Mouse (Mus musculus): ENCODE results near the gene Tepsin. TPM values are rescaled to one million over a fixed set of nuclear protein-coding genes. Genes with fewer than 3 reads are reported as not detected.

Gene Tepsin
- polyA plus RNA-seq, 1 experiment from 2014 or later, result 19.3 TPM

DNA sequence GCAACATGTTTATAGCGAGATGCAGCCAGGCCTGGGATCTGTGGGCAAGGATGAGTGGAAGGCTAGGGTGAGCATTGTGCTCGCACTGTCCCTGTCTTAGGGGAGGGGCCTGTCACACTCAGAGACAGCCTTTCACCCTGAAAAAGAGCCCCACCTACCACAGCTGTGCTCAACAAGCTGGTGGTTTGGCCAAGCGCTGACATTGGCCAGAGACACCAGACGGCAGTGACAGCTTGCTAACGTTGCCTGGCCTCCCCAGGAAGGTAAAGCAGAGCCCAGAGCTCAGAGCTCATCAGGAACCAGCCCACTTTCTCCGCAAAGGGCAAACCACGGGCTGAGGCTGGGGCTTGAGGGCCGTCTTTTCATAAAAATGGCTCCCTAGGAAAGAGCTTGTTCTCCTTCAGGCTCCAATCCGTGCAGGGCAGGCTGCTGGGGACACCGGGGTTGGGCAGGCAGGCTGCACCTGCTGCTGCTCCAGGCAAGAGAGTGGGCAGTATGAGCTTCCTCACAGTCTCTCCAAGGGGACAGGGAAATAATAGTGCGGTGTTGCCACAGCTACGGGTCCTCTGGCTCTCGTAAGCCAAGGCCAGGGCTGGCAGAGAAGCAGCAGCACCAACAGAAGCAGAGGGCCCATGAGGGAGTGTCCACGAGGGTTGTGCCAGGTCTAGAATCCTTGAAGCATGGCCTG is 47.3 kb downstream of the Tepsin start:
- WGBS, result 35% methylated on average over 14 of the region's 14 CpGs
- no peak overlapping the region for H3K4me3 ChIP-seq
- H3K4me1 ChIP-seq (replicated peaks), result peaks cover 36% of the 10 kb centered on the region
- 0 out of 2 replicates have a peak, but pooled peaks have one; percentile 17 for ATAC-seq (ENCODE audit: low FRiP score)
- H3K27me3 ChIP-seq, result peaks cover 17% of the 10 kb centered on the region; the same call in 1 of the 2 replicates
- H3K36me3 ChIP-seq, result no peaks in the 10 kb centered on the region
- H3K27ac ChIP-seq, result peak overlapping the region; percentile 37
- no peaks in the 10 kb centered on the region for H3K9me3 ChIP-seq
- peak overlapping the region; percentile 44 for H3K9ac ChIP-seq
- H3K4me2 ChIP-seq, result no peak overlapping the region

DNA sequence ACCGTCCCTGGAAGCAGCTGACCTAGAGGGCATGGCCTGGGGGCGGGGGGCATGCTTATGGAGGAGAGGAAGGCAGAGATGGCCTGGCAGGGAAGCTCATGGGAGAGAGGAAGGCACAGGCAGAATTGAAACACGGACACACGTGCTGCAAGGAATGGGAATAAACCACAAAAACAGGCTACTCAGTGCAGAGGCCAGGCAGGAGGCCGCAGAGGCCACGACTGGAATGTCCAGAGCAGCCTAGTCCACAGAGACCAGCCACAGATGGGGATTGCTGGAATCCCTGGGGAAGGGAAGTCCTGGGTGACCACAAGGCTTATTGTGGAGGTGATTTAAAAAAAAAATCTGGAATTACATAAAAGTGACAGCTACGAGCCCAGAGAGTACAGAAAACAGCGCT is 49.5 kb downstream of the Tepsin start:
- Histone ChIP-seq H3K27ac (no peak overlapping the region), H3K9ac (no peak overlapping the region), H3K9me3 (no peaks in the 10 kb centered on the region), H3K36me3 (no peaks in the 10 kb centered on the region), H3K4me1 (replicated peaks) (peaks cover 58% of the 10 kb centered on the region), H3K27me3 (peaks cover 14% of the 10 kb centered on the region; the same call in 1 of the 2 replicates), H3K4me3 (no peak overlapping the region), H3K4me2 (0 out of 2 replicates have a peak overlapping the region, but pooled peaks have one; percentile 81)
- ATAC-seq (ENCODE audit: low FRiP score), result no peak
- whole genome bisulfite sequencing, result 86% methylated on average over 8 of the region's 8 CpGs

DNA sequence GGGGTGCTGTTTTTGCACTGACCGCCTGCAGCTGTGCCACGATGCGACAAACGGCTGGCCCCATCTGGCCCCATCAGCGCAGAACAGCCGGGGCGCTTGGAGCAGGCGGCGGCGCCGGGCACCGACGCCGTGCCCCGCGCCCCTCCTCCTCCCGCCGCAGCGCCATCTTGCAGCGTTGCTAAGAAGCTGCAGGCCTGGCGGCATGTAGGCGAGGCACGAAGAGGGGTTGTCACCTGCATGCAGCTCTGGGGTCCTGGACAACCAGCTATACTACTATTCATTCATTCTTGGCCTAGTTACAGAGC is 50.3 kb downstream of the Tepsin start:
- Histone ChIP-seq H3K27ac (peak overlapping the region; percentile 95), H3K36me3 (no peaks in the 10 kb centered on the region), H3K4me2 (peak overlapping the region; percentile 81), H3K9me3 (no peaks in the 10 kb centered on the region), H3K4me3 (peak overlapping the region; percentile 69), H3K4me1 (replicated peaks) (peaks cover 65% of the 10 kb centered on the region), H3K27me3 (peaks cover 14% of the 10 kb centered on the region; the same call in 1 of the 2 replicates), H3K9ac (peak overlapping the region; percentile 92)
- peak; percentile 38 for ATAC-seq (ENCODE audit: low FRiP score)
- WGBS, result 1% methylated on average over 23 of the region's 23 CpGs

DNA sequence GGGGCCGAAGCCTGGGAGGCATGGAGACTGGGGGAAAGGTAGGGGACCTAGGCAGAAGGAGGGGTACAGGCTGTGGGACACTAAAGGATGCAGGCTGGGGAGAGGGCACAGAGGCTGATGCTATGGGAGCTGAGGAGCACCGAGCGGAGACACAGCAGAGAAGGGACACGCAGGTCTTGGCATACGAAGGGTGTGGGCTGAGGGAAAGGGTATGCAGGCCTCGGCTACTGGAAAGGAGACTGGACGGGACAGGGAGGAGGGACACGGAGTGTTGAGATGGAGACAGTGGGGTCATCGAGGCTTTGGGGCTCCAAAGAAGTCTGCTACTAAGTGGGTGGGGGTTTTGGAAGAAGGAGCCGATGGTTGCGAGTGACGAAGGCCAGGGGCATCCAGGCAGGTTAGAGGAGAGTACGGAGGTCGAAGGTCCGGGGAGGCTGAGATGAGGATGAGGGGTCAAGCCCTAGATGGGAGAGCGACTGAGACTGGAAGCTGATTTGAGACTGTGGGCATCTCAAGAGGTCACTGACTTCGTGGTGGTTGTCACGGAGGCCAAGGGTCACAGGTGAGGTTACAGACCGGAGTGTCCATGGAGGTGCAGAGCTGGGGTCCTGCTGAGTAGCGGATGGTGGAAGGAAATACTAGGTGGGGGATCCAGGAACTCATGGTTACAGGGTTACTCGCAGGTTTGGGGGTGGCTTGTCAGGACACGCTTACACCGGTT is 50.8 kb downstream of the Tepsin start:
- WGBS, result 7% methylated on average over 23 of the region's 23 CpGs
- peaks cover 68% of the 10 kb centered on the region for H3K4me1 ChIP-seq (replicated peaks)

DNA sequence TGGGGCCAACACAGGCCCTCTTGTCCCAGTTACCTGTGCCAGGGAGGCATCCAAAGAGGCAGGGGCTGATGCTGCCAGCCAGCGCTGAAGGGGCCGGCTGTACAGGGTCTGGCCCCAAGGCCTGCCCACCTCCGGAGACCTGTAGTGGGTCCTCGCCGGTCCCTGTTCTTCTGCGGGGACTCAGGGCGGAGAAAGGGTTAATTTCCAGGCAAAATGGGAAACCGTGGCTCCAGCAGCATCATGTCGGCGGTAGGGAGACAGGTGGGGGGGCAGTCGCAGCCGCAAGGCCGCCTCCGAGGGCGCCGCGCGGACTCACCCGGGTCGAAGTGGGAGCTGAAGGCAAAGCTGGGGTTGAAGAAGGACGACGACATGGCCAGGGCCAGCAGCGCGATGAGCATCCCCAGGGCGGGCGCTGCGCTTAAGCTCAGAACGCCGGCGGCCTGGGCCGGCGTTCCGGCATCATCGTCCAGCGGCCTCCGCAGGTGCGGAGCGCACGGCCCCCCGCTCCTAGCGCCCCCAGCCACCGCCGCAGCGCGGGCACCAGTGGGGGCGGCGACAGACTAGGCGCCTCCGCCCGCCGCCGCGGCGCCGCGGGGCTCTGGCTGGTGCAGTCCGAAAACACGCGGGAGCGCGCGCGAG is 51.9 kb downstream of the Tepsin start, which contains the start of gene Aatk:
Gene Aatk, minus strand, starts transcription at position 615 of the 639 bp plus-strand sequence.
- WGBS, result under 1% methylated on average over 59 of the region's 63 CpGs
- Histone ChIP-seq H3K36me3 (no peaks in the 10 kb centered on the region), H3K9me3 (no peaks in the 10 kb centered on the region), H3K27ac (peak within 1 kb of the TSS; percentile 95), H3K4me1 (replicated peaks) (peaks cover 78% of the 10 kb centered on the region), H3K9ac (peak within 1 kb of the TSS; percentile 92), H3K27me3 (peaks cover 14% of the 10 kb centered on the region; the same call in 1 of the 2 replicates), H3K4me2 (peak within 1 kb of the TSS; percentile 81), H3K4me3 (peak within 1 kb of the TSS; percentile 69)
- ATAC-seq (ENCODE audit: low FRiP score), result peak; percentile 21; the same call in 1 of the 2 replicates

More for the DNA sequence above, 50.8 kb downstream of the Tepsin start:
- H3K36me3 ChIP-seq, result no peaks in the 10 kb centered on the region
- H3K27ac ChIP-seq, result peak overlapping the region; percentile 95
- peak overlapping the region; percentile 69 for H3K4me3 ChIP-seq
- H3K9ac ChIP-seq, result peak overlapping the region; percentile 92
- peak; percentile 19 for ATAC-seq (ENCODE audit: low FRiP score)
- H3K9me3 ChIP-seq, result no peaks in the 10 kb centered on the region
- H3K4me2 ChIP-seq, result peak overlapping the region; percentile 81
- peaks cover 14% of the 10 kb centered on the region; the same call in 1 of the 2 replicates for H3K27me3 ChIP-seq

DNA sequence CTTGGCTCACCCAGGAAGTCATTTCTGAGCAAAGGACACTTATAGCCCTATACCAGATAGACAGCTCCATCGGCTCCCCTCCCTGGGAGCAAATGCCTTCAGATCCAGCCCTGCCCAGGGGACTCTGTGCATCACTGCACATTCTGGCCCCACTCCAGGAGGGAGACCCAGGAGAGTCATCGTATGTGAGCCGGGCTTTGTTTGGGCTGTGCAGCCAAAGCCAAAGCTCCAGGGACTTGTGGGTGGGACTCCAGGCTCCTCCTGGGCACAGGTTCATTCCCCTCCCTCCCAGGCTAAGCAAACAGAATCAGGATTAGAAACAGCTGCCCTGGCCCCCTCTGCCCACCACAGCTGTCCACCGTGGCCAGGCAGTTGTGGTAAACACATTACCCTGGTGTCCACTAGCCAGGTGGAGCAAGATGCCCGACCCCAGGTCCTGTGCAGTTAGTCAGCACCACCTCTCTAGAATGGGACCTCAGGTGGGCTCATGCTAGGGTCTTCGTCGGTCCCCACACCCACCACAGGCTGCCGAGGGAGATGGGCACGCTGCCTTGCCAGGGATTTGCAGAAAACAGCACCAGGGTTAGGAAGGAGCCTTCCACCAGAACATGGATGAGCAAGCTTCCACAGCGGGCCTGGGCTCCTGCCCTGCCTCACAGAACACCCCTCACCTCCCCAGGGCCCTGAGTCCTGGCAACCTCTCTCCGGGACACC is 52.5 kb downstream of the Tepsin start:
- no peaks in the 10 kb centered on the region for H3K36me3 ChIP-seq
- WGBS, result 35% methylated on average over 11 of the region's 11 CpGs
- no peaks in the 10 kb centered on the region for H3K9me3 ChIP-seq
- peak overlapping the region; percentile 69 for H3K4me3 ChIP-seq
- peak overlapping the region; percentile 81 for H3K4me2 ChIP-seq
- H3K9ac ChIP-seq, result peak overlapping the region; percentile 92
- H3K27ac ChIP-seq, result peak overlapping the region; percentile 95
- H3K27me3 ChIP-seq, result peaks cover 14% of the 10 kb centered on the region; the same call in 1 of the 2 replicates
- peaks cover 76% of the 10 kb centered on the region for H3K4me1 ChIP-seq (replicated peaks)
- ATAC-seq (ENCODE audit: low FRiP score), result peak; percentile 21

GRCm38 (mm10) chr11:120045341-120045740 is 53.2 kb downstream of the Tepsin start:
- Histone ChIP-seq H3K4me1 (replicated peaks) (peaks cover 80% of the 10 kb centered on the region), H3K4me3 (peak overlapping the region; percentile 69)

DNA sequence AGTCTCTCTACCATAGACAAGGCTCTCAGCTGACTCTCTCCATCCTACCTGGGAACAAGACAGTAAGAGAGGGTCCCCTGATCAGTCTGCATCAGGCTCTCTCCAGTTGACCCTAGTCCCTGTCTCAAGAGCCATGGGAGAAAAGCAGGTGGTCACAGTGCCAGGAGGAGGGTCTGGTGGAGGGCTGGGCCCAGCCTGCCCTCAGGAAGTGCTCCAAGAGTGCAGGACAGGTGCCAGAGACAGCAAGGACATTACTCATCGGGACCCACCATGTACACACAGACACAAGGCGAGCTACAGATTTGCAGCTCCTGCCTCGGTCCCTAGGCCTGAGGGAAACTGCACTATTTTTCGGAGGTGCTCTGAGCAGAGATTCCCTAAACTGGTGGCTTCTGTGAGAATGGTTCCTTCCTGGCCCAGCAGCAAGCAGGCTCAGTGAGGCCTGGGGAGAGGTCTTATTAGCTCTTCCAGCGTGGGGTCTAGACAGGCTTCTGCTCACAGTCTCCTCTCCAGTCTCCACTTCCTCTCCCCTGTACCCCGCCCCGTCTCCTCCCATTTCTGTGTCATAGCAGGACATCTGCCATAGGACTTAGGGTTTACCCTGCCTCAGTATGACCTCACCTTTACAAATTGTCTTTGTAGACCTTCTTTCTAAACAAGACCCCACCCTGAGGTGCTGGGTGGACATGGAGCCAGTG is 56.2 kb downstream of the Tepsin start:
- Histone ChIP-seq H3K4me3 (no peak overlapping the region), H3K9ac (0 out of 2 replicates have a peak overlapping the region, but pooled peaks have one; percentile 2), H3K27me3 (no peaks in the 10 kb centered on the region), H3K4me2 (no peak overlapping the region), H3K4me1 (replicated peaks) (peaks cover 76% of the 10 kb centered on the region), H3K9me3 (no peaks in the 10 kb centered on the region), H3K36me3 (no peaks in the 10 kb centered on the region), H3K27ac (no peak overlapping the region)
- 72% methylated on average over 7 of the region's 7 CpGs for WGBS
- ATAC-seq (ENCODE audit: low FRiP score), result no peak

More at GRCm38 (mm10) chr11:120045341-120045740, 53.2 kb downstream of the Tepsin start:
- peaks cover 13% of the 10 kb centered on the region; the same call in 1 of the 2 replicates for H3K27me3 ChIP-seq
- H3K36me3 ChIP-seq, result no peaks in the 10 kb centered on the region
- no peak for ATAC-seq (ENCODE audit: low FRiP score)
- H3K9ac ChIP-seq, result peak overlapping the region; percentile 92
- no peaks in the 10 kb centered on the region for H3K9me3 ChIP-seq
- H3K27ac ChIP-seq, result peak overlapping the region; percentile 95
- H3K4me2 ChIP-seq, result peak overlapping the region; percentile 81
- WGBS, result 61% methylated on average over 4 of the region's 4 CpGs

DNA sequence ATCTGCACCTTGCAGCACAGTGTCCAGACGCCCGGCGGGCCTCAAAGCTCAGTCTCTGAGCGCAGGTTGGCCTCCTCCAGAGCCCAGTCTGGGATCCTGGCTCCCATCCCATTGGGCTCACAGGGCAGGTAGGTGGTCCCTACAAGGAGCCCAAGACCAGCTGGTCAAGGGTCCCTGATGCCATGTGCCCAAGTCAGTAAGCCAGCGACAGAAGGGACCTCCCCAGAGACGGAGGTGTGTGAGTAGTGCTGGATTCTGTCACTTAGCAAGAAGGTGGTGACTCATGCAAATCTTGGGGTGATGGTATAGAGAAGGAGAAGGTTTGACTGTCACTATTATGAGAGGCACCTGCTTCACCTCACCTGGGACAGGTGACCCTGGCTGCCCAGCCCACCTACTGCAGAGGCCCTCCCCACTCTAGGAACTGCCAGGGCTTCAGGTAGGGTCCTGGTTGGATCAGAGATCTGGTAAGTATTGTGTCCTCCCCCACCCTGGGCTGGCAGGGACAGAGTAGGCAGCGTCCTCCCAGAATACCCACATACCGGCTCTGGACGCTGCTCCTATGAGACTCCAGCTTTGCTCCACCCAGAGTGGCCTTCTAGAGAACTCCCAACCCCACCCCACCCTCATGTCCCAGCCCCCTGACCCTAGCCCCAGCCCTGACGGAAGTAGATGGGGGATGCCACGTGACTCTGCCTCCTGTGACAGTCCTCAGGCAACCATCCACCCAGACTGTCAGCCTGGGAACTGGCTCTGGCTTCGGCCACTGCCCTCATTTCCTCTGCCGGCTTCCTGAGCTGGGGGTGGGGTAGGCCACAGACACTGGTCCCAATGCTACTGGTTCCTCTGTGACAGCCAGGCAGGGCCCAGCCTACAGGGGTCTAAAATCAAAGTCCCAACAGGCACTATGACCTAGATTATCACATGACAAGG is 57.1 kb downstream of the Tepsin start:
- H3K4me2 ChIP-seq, result no peak overlapping the region
- no peak overlapping the region for H3K4me3 ChIP-seq
- 0 out of 2 replicates have a peak overlapping the region, but pooled peaks have one; percentile 2 for H3K9ac ChIP-seq
- no peak overlapping the region for H3K27ac ChIP-seq
- H3K27me3 ChIP-seq, result no peaks in the 10 kb centered on the region
- no peaks in the 10 kb centered on the region for H3K36me3 ChIP-seq
- H3K9me3 ChIP-seq, result no peaks in the 10 kb centered on the region
- no peak for ATAC-seq (ENCODE audit: low FRiP score)
- 74% methylated on average over 13 of the region's 13 CpGs for WGBS
- H3K4me1 ChIP-seq (replicated peaks), result peaks cover 77% of the 10 kb centered on the region

All from hindbrain, embryonic 13.5 days (tissue).